Mouse (Mus musculus): ENCODE data around the gene Epb41l3.

- TF ChIP-seq GATA1 (IDR thresholded peaks at IDR 0.05; ENCODE audit: low read length): no peak
- TF ChIP-seq TAL1 (IDR thresholded peaks at IDR 0.05; ENCODE audit: low read length): no peak
Measured at GRCm38 (mm10) chr17:69225996-69226395, 150.5 kb downstream of the Epb41l3 start.
